Mouse (Mus musculus) ES-E14 (cell line): Measurements from ENCODE around the gene C2cd4c. TPM values are rescaled to one million over a fixed set of nuclear protein-coding genes. Genes with fewer than 3 reads are reported as not detected.

Experiments
- DNase-seq: peaks from one replicate; pipeline ENCODE4 v3.0.0-alpha.2; 2013; ENCODE audit warnings: low read depth, low spot score
- H3K27ac ChIP-seq: 2 replicates; pipeline ENCODE4 v1.5.1; 2012; ENCODE audit warnings: low read depth, mild to moderate bottlenecking, low read length, moderate library complexity, mixed read lengths; ENCODE audit not compliant: poor library complexity, insufficient read depth, severe bottlenecking
- H3K36me3 ChIP-seq: 2 replicates; pipeline ENCODE4 v1.6.1; 2012; ENCODE audit warnings: mild to moderate bottlenecking, low read length, moderate library complexity, mixed read lengths; ENCODE audit not compliant: control insufficient read depth, poor library complexity, insufficient read depth, severe bottlenecking
- H3K4me1 ChIP-seq, 2 experiments: fragments of 150-350 bp in 1 of 2; sonication (generic) in 1 of 2; 2 replicates each; pipeline ENCODE4 v1.6.1; 2012; ENCODE audit warnings: low read length in 2 of 2, mild to moderate bottlenecking in 1 of 2, mixed read lengths in 1 of 2; ENCODE audit not compliant: control insufficient read depth in 2 of 2, insufficient read depth in 2 of 2, poor library complexity in 1 of 2
- H3K4me3 ChIP-seq, 2 experiments: fragments of 150-350 bp in 1 of 2; sonication (generic) in 1 of 2; 2 replicates each; pipeline ENCODE4 v1.5.1; 2012; ENCODE audit warnings: low read length in 2 of 2, low read depth in 1 of 2, mild to moderate bottlenecking in 1 of 2, mixed read lengths in 1 of 2; ENCODE audit not compliant: insufficient read depth in 1 of 2, poor library complexity in 1 of 2, severe bottlenecking in 1 of 2
- H3K9ac ChIP-seq: 2 replicates; pipeline ENCODE4 v1.6.1; 2012; ENCODE audit warnings: low read depth, mild to moderate bottlenecking, low read length, mixed read lengths; ENCODE audit not compliant: poor library complexity, insufficient read depth, severe bottlenecking
- H3K9me3 ChIP-seq: fragments of 150-350 bp; sonication (generic); 2 replicates; pipeline ENCODE4 v1.6.1; 2012; ENCODE audit warnings: low read depth, mild to moderate bottlenecking, low read length; ENCODE audit not compliant: control insufficient read depth, insufficient read depth
- CHD2 ChIP-seq: IDR thresholded peaks from 2 replicates; pipeline ENCODE4 v1.6.1; 2014; ENCODE audit warnings: mild to moderate bottlenecking, low read depth, low read length, inconsistent platforms
- HCFC1 ChIP-seq: IDR thresholded peaks from 2 replicates; pipeline ENCODE4 v1.6.1; 2012; ENCODE audit warnings: low read length, inconsistent platforms, borderline replicate concordance; ENCODE audit not compliant: insufficient read depth
- MAFK ChIP-seq: IDR thresholded peaks from 2 replicates; pipeline ENCODE4 v1.6.1; 2014; ENCODE audit warnings: mild to moderate bottlenecking, low read depth, low read length, inconsistent platforms; ENCODE audit not compliant: insufficient read depth
- ZC3H11A ChIP-seq: IDR thresholded peaks from 2 replicates; pipeline ENCODE4 v1.6.1; 2012; ENCODE audit warnings: low read depth, mild to moderate bottlenecking, inconsistent platforms, low read length, borderline replicate concordance
- ZNF384 ChIP-seq: IDR thresholded peaks from 2 replicates; pipeline ENCODE4 v1.6.1; 2012; ENCODE audit warnings: low read depth, low read length, inconsistent platforms
- in situ Hi-C, 2 experiments: fragments of 600-800 bp; cut with MboI; formaldehyde crosslinking; loops; one replicate each; pipeline ENCODE4 v1.15.1; 2025; ENCODE audit warnings: low sequenced_read_pairs in 2 of 2, inconsistent platforms in 1 of 2; ENCODE audit not compliant: unreplicated experiment in 2 of 2
- total RNA-seq: library from RNA; depleted of rRNA; stranded (reverse); fragments of 300-350 nt; gene quantifications from 2 replicates; pipeline ENCODE4 v1.2.3, GENCODE M21; 2012

Gene C2cd4c
- total RNA-seq, 1 experiment = 0.31 TPM

- TF ChIP-seq HCFC1 = no peak
- TF ChIP-seq MAFK = no peak
- TF ChIP-seq ZC3H11A = no peak
- TF ChIP-seq CHD2 = no peak
- TF ChIP-seq ZNF384 = no peak
- Histone ChIP-seq H3K36me3 (no peaks in the 10 kb centered on the region), H3K9ac (no peak overlapping the region; the same call in 1 of the 2 replicates), H3K27ac (no peak overlapping the region), H3K4me3 (peak overlapping the region; percentile 42 to 85; a peak in 2 of 4 replicates), H3K4me1 (peaks cover 0 to 20% of the 10 kb centered on the region in 2 experiments; a peak in 1 of 4 replicates), H3K9me3 (no peaks in the 10 kb centered on the region)
- in situ Hi-C loops = no loop called here
- peak; percentile 76 for DNase-seq
Measured at GRCm38 (mm10) chr10:79638486-79639204, 24.8 kb upstream of the C2cd4c start.

GRCm38 (mm10) chr10:79637128-79638110, 23.6 kb upstream of the C2cd4c start, which contains the start of gene Shc2:
Gene Shc2 (minus strand): TSS chr10:79637918.
- in situ Hi-C loops = no loop called here
- Histone ChIP-seq H3K4me3 (peak within 1 kb of the TSS; percentile 79 to 85), H3K27ac (no peak within 1 kb of the TSS), H3K9ac (peak within 1 kb of the TSS; percentile 72), H3K4me1 (peaks cover 0 to 17% of the 10 kb centered on the region in 2 experiments; a peak in 1 of 4 replicates), H3K9me3 (no peaks in the 10 kb centered on the region), H3K36me3 (no peaks in the 10 kb centered on the region)
- peak; percentile 71 for DNase-seq
- TF ChIP-seq MAFK (no peak), CHD2 (no peak), ZNF384 (no peak), ZC3H11A (no peak), HCFC1 (no peak)

- TF ChIP-seq HCFC1 = no peak
- TF ChIP-seq ZNF384 = no peak
- no peak for TF ChIP-seq ZC3H11A
- TF ChIP-seq MAFK = no peak
- no peak for TF ChIP-seq CHD2
- in situ Hi-C loops = no loop called here
- Histone ChIP-seq H3K4me3 (no peak overlapping the region), H3K27ac (no peak overlapping the region), H3K9me3 (no peaks in the 10 kb centered on the region), H3K9ac (no peak overlapping the region), H3K4me1 (peaks cover 0 to 17% of the 10 kb centered on the region in 2 experiments; a peak in 1 of 4 replicates), H3K36me3 (no peaks in the 10 kb centered on the region)
- no peak for DNase-seq
Measured at GRCm38 (mm10) chr10:79636287-79636686, 22.5 kb upstream of the C2cd4c start.

GRCm38 (mm10) chr10:79633006-79633777, 19.4 kb upstream of the C2cd4c start:
- in situ Hi-C loops = no loop called here
- H3K4me3 ChIP-seq = no peak overlapping the region
- no peaks in the 10 kb centered on the region for H3K36me3 ChIP-seq
- no peak for DNase-seq
- H3K9me3 ChIP-seq = no peaks in the 10 kb centered on the region
- H3K4me1 ChIP-seq = peaks cover 0 to 10% of the 10 kb centered on the region in 2 experiments; a peak in 1 of 4 replicates
- TF ChIP-seq ZNF384 = no peak
- no peak for TF ChIP-seq HCFC1
- no peak for TF ChIP-seq CHD2
- TF ChIP-seq ZC3H11A = no peak
- no peak for TF ChIP-seq MAFK
- no peak overlapping the region for H3K9ac ChIP-seq
- no peak overlapping the region for H3K27ac ChIP-seq
